Mouse (Mus musculus) small intestine, adult 2 months (tissue): ENCODE results near the gene Dnah1.

ENCODE experiments used
- CTCF ChIP-seq: fragments of 200-500 bp; IDR thresholded peaks from 2 replicates; pipeline ENCODE4 v1.5.1; 2012; ENCODE audit warnings: low read depth, mild to moderate bottlenecking, control low read depth, inconsistent platforms, low read length, moderate library complexity, mixed read lengths; ENCODE audit not compliant: insufficient replicate concordance, insufficient read length; ENCODE audit errors: extremely low read depth
- POLR2A ChIP-seq: fragments of 200-500 bp; IDR thresholded peaks from 2 replicates; pipeline ENCODE4 v1.6.1; 2012; ENCODE audit warnings: low read depth, mild to moderate bottlenecking, control low read depth, inconsistent platforms, low read length, moderate library complexity

GRCm38 (mm10) chr14:31327681-31328080, 4.0 kb upstream of the Dnah1 start:
- TF ChIP-seq POLR2A = no peak
- TF ChIP-seq CTCF = no peak
